Mouse (Mus musculus) cerebellum, adult 18-20 months (tissue): Measurements from ENCODE around the gene 1700015G11Rik.

ENCODE experiments used
- DNase-seq, 2 experiments: peaks; one replicate each; pipeline ENCODE4 v3.0.0; 2021

1700015G11Rik gene

DNA sequence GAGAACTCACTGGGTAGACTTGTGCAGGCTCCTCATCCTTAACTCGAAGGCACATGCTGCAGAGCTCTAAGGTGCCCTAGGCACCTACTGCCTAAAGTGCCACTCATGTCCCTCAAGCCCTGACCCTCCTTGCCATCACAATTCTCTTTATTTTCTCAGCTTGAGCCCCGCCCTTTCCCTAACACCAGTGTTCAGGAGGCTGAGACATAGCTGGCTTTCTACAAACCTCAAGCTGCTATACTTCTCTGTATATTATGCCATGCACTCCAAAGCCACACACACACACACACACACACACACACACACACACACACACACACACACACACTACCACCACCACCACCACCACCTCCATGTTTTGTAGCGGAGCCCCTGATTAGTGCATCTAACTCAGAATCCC is at the start of gene 1700015G11Rik:
TSS of gene 1700015G11Rik (minus strand) at position 101 of the 400 bp plus-strand sequence.
- no peak for DNase-seq

- DNase-seq: no peak
Observed at GRCm38 (mm10) chr7:52056954-52057353, 41.4 kb upstream of the 1700015G11Rik start.

- no peak for DNase-seq
Observed at GRCm38 (mm10) chr7:52056274-52056673, 40.7 kb upstream of the 1700015G11Rik start.

GRCm38 (mm10) chr7:52055831-52056230 is 40.3 kb upstream of the 1700015G11Rik start:
- no peak for DNase-seq

GRCm38 (mm10) chr7:52037600-52038582 is 22.4 kb upstream of the 1700015G11Rik start:
- DNase-seq: peak; percentile 9 to 18

DNA sequence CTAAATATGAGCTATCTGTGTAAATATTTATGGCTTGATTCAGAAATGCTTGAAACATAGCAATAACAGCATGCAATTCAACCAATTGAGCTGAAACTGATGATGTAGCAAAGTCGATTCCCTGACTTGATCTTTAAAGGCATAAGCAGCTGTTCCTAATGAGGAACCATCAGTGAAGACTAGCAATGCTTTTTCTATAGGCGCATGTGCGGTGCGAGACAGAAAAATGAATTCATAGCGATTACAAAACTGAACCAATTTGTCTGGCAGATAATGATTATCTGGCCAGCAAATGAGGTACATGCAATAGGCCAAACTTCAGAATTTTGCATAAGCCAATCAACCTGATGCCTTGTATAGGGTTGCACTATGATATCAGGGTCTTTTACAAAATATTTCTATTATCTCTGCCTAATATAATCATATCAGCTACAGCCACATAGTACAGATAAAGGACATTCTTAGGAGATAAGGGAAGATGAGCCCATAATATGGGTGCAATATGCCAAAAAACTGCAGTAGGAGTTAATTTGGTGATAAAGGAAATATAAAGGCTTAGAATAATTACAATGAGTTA is 8.6 kb upstream of the 1700015G11Rik start:
- no peak for DNase-seq

- no peak for DNase-seq
Observed at GRCm38 (mm10) chr7:52022039-52022438, 6.5 kb upstream of the 1700015G11Rik start.

- no peak for DNase-seq
Observed at GRCm38 (mm10) chr7:52015180-52015579, 348 bp downstream of the 1700015G11Rik start.

- no peak for DNase-seq
Observed at GRCm38 (mm10) chr7:52013457-52013856, 2.1 kb downstream of the 1700015G11Rik start.

DNA sequence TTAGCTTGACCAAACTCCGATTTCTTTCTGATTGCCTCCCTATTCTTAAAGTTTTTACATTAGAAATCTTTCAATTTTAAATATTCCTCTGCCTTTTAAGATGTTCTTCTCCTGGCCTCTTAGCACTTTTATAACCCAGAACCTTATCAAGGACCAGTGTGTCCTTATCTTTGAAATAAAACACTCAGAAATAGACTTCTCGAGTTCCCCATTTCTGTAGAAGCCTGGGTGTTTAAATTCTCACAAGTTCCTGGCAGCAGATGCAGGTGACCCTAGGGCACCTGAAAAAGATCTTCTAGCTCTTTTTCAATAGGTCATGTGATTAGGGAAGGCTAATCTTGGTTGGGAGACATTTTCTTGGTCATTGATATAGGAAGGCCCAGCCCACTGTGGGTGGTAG is 8.4 kb downstream of the 1700015G11Rik start:
- DNase-seq: no peak

- no peak for DNase-seq
Observed at GRCm38 (mm10) chr7:52006296-52006630, 9.3 kb downstream of the 1700015G11Rik start.

GRCm38 (mm10) chr7:52005511-52006295 is 9.8 kb downstream of the 1700015G11Rik start, which contains the start of gene Svip:
Gene Svip, minus strand, starts transcription at chr7:52006018.
- peak; percentile 92 to 98 for DNase-seq

DNA sequence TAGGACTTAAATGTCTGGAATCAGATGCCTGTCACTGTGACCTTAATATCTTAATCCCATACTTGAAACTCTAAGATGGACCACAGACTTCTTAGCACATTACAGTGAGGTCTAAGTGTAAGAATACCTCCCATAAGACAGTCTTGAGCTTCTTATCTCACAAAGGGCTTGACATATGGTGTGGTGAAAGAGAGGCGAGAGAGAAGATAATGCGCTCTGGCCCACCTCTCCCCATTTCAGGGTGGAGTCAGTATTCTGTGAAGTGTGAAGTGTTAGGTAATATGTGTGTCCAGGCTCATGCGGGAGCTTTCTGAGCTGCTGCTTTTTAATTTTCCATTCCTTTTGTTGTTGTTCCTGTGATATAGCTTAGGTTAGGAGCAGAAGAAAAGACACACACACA is 24.5 kb downstream of the 1700015G11Rik start:
- DNase-seq: no peak

GRCm38 (mm10) chr7:51986909-51987308 is 28.6 kb downstream of the 1700015G11Rik start:
- no peak for DNase-seq

DNA sequence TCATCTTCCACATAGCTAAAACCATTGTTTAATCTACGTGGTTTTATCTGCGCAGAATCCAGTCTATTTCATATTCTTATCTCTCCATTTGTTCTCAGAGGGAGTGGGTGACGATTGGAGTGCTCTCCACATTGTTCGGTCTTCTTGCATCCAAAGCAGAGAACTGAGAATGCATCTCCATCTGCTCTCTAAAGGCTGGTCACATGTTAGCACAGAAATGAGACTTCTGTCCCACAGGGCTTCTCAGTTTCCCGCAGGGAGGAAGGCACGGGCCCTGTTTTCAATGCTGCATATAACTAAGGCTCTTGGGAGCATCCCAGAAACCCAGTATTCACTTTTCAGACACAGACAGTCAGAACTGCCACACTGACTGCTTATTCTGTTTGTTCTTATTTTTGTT is 29.8 kb downstream of the 1700015G11Rik start:
- no peak for DNase-seq

DNA sequence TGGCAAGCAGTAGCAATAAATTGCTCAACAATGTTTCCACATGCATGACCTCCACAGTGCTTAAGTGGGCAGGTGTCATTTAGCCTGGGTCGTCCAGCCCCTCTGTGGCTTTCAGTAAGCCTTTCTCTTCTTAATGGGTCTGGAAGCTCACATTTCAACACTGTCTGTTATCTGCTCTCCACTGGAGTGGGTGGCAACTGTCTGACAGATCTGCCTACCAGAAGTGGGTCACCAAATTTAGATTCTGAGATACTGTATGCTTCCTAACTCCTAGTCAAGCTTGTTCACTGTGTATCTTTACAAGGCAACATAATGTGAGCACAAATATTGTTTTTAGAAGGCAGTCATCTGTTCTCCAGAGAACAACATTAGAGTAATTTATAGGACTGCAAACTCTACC is 33.2 kb downstream of the 1700015G11Rik start:
- DNase-seq: no peak

DNA sequence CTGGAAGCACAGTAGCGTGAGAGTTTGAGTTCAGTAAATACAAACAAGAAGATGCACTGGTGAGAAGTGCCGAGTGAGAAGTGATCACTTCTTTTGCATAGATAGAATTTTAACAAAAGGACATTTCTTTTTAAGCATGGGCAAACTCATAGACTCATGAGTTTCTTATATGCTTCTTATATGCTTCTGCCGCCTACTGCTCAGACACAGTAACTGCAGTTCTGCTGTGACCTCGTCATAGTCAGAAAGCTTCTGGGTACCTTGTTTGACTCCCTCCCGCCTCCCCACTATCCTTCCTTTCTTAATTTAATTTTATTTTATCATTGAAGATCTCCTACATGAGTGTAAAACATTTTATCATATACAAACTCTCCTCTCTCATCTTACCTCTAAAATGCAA is 36.3 kb downstream of the 1700015G11Rik start:
- DNase-seq: peak in 1 of 2 experiments; percentile 24

GRCm38 (mm10) chr7:51975181-51975580 is 40.3 kb downstream of the 1700015G11Rik start:
- DNase-seq: no peak

DNA sequence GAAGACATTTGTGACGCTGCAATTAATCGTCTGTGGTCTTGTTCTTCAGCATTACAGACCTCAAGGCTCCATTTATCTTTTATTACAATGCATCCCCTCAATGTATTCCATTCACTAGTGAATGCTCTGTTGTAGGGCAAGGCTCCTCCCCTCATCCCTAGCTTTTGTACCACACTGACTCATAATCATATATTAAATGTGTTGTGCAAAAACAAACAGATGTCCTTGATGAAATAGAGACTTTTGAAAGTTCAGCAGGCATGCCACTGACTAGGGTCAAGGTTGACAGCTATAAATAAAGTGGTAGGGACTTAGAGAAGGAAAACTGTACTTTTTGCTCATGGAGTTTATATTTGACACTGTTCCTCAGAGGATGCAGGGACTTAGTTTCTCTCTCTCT is 42.0 kb downstream of the 1700015G11Rik start:
- no peak for DNase-seq

DNA sequence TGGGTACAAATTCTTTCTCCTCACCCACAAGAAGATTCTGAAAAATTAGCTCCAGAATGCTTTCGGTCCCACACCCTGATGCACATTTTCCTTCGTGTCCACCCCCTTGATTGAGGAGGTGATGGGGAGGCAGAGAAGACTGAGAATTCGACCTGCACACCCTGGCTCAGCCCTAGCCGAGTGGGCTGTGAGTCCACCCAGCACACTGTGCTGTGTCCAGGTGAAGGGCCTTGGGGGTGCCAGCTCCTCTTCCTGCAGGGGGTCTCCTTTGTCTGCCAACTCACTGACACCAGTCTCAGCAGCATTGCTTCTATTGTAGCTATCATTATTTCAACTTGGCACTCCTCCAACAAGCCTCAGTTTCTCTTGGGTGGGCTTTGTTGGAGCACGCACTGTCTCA is 42.4 kb downstream of the 1700015G11Rik start:
- DNase-seq: no peak

GRCm38 (mm10) chr7:51972252-51972855 is 43.2 kb downstream of the 1700015G11Rik start:
- peak; percentile 42 to 61 for DNase-seq

GRCm38 (mm10) chr7:51969379-51969778 is 46.1 kb downstream of the 1700015G11Rik start:
- no peak for DNase-seq

- DNase-seq: no peak
Observed at GRCm38 (mm10) chr7:51967581-51967980, 47.9 kb downstream of the 1700015G11Rik start.
